Comparison of ENCODE assay signal across 33 mouse cellular contexts in the genomic region with DNA sequence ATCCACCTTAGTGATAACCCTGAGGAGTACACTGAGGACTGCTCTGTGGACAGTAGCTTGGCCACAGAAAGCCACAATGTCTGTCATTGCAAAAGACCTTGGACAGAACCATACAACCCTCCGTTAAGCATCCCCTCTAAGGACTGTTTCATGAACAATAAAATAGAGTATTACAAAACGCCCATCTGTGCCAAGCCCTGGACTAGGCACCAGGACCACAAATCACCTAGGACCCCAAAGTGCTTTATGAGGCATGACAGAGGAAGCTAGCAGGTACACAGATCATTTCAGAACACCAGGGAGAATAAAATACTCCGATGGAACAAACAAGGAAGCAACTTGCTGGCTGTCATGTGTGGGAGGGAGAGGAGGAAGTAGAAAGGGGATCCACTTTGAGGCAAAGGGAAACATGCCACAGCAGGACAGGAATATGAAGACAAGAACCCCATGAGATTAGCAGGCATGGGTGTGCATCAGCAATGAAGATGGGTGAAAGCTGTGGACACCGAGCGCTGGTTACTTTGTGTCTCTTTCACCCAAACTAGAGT. TPM values are rescaled to one million over a fixed set of nuclear protein-coding genes. Genes with fewer than 3 reads are reported as not detected.
A peak's percentile ranks its signal among the peaks of the same experiment; 100 is the strongest.
DNase-seq lines count a peak whose midpoint lies in the region; ATAC-seq and TF ChIP-seq lines count a peak whose summit lies in the region.
"Had no signal": no experiment of that assay in that cellular context is flagged by ENCODE, and none has a peak within 500 bp of the region (broad histone marks: within the 10 kb centered on the region; RNA-seq: fewer than 3 reads in every experiment).

No protein-coding gene starts in this region.

- H3K79me2 ChIP-seq in liver, adult 2 months (ENCODE audit: control insufficient read depth, insufficient read depth, low read length), result peaks cover 3% of the 10 kb centered on the region; the same call in 1 of the 2 replicates

- H3K27ac ChIP-seq in liver, adult 2 months (replicated peaks; ENCODE audit: insufficient read depth, low read depth, low read length), result no peak overlapping the region
- H3K27ac ChIP-seq in liver, embryonic 11.5 days (ENCODE audit: low read depth, low read length), result no peak overlapping the region
- peak overlapping the region; percentile 74 for H3K27ac ChIP-seq in bone marrow macrophage, adult 2 months (ENCODE audit: insufficient read depth, low read depth, low read length)
- no peak overlapping the region for H3K27ac ChIP-seq in hindbrain, embryonic 12.5 days
- H3K27ac ChIP-seq: embryonic facial prominence, embryonic 10.5 days; embryonic facial prominence, embryonic 15.5 days; forebrain, embryonic 12.5 days; layer of hippocampus, adult 2 months; left cerebral cortex, adult 2 months; limb, embryonic 12.5 days; liver, embryonic 12.5 days; neural tube, embryonic 12.5 days had no signal

- H3K36me3 ChIP-seq in liver, adult 2 months (ENCODE audit: control insufficient read depth, insufficient read depth, low read length), result peaks cover 25% of the 10 kb centered on the region
- peaks cover 11% of the 10 kb centered on the region for H3K36me3 ChIP-seq in liver, embryonic 11.5 days (ENCODE audit: control insufficient read depth, insufficient read depth, low read length)
- H3K36me3 ChIP-seq in hindbrain, embryonic 12.5 days, result peaks cover 55% of the 10 kb centered on the region

- no peaks in the 10 kb centered on the region for H3K9me3 ChIP-seq in liver, embryonic 11.5 days (ENCODE audit: control insufficient read depth, low read length)
- H3K9me3 ChIP-seq in hindbrain, embryonic 12.5 days (replicated peaks), result no peaks in the 10 kb centered on the region
- H3K9me3 ChIP-seq: embryonic facial prominence, embryonic 10.5 days; embryonic facial prominence, embryonic 15.5 days; forebrain, embryonic 12.5 days; limb, embryonic 12.5 days; liver, embryonic 12.5 days; neural tube, embryonic 12.5 days had no signal

- no peaks in the 10 kb centered on the region for H3K4me1 ChIP-seq in liver, adult 2 months (ENCODE audit: control insufficient read depth, insufficient read depth, low read length)
- no peaks in the 10 kb centered on the region for H3K4me1 ChIP-seq in liver, embryonic 11.5 days (replicated peaks; ENCODE audit: control insufficient read depth, insufficient read depth, low read length)
- H3K4me1 ChIP-seq in bone marrow macrophage, adult 2 months (ENCODE audit: control insufficient read depth, insufficient read depth, low read length), result peaks cover 14% of the 10 kb centered on the region
- H3K4me1 ChIP-seq in hindbrain, embryonic 12.5 days, result no peaks in the 10 kb centered on the region
- H3K4me1 ChIP-seq: embryonic facial prominence, embryonic 10.5 days; embryonic facial prominence, embryonic 15.5 days; forebrain, embryonic 12.5 days; limb, embryonic 12.5 days; liver, embryonic 12.5 days; neural tube, embryonic 12.5 days had no signal

- no peaks in the 10 kb centered on the region for H3K27me3 ChIP-seq in liver, adult 2 months (ENCODE audit: control insufficient read depth, insufficient read depth, low read length)
- H3K27me3 ChIP-seq in liver, embryonic 11.5 days (replicated peaks; ENCODE audit: control insufficient read depth, insufficient read depth, low read length), result no peaks in the 10 kb centered on the region
- no peaks in the 10 kb centered on the region for H3K27me3 ChIP-seq in hindbrain, embryonic 12.5 days
- H3K27me3 ChIP-seq: CH12.LX; embryonic facial prominence, embryonic 15.5 days; forebrain, embryonic 12.5 days; limb, embryonic 12.5 days; liver, embryonic 12.5 days; neural tube, embryonic 12.5 days; Patski had no signal

- H3K9ac ChIP-seq in liver, adult 2 months (ENCODE audit: low read depth, low read length), result no peak overlapping the region
- no peak overlapping the region for H3K9ac ChIP-seq in liver, embryonic 11.5 days (ENCODE audit: low read depth, low read length)
- H3K9ac ChIP-seq in hindbrain, embryonic 12.5 days, result no peak overlapping the region
- H3K9ac ChIP-seq: embryonic facial prominence, embryonic 15.5 days; forebrain, embryonic 12.5 days; forebrain, postnatal 0 days; limb, embryonic 12.5 days; liver, embryonic 12.5 days; liver, postnatal 0 days; neural tube, embryonic 12.5 days had no signal

- 90% methylated on average over 5 of the region's 5 CpGs for WGBS in liver, adult 2 months
- WGBS in liver, embryonic 11.5 days, result 86% methylated on average over 5 of the region's 5 CpGs
- 96% methylated on average over 5 of the region's 5 CpGs for WGBS in hindbrain, embryonic 12.5 days

- no peak overlapping the region for H3K4me3 ChIP-seq in liver, adult 2 months (ENCODE audit: insufficient read depth, low read depth, low read length)
- H3K4me3 ChIP-seq in liver, embryonic 11.5 days (ENCODE audit: low read depth, low read length), result no peak overlapping the region
- H3K4me3 ChIP-seq in bone marrow macrophage, adult 2 months (ENCODE audit: insufficient read depth, low read length), result no peak overlapping the region; the same call in 1 of the 2 replicates
- no peak overlapping the region for H3K4me3 ChIP-seq in hindbrain, embryonic 12.5 days
- H3K4me3 ChIP-seq: embryonic facial prominence, embryonic 10.5 days; embryonic facial prominence, embryonic 15.5 days; forebrain, embryonic 12.5 days; layer of hippocampus, adult 2 months; left cerebral cortex, adult 2 months; limb, embryonic 12.5 days; liver, embryonic 12.5 days; myocyte; neural tube, embryonic 12.5 days had no signal

- no peak for ATAC-seq in liver, embryonic 11.5 days (replicated peaks; ENCODE audit: low FRiP score)
- 0 out of 2 replicates have a peak, but pooled peaks have one; percentile 14 for ATAC-seq in megakaryocyte-erythroid progenitor cell, adult 5-6 weeks (replicated peaks; ENCODE audit: low FRiP score, low TSS enrichment, poor library complexity, severe bottlenecking)
- ATAC-seq in hindbrain, embryonic 12.5 days (ENCODE audit: low FRiP score), result no peak
- ATAC-seq: forebrain, postnatal 0 days; intestine, postnatal 0 days; liver, embryonic 12.5 days; liver, postnatal 0 days; midbrain, embryonic 16.5 days; Patski had no signal

- no peak overlapping the region for H3K4me2 ChIP-seq in liver, embryonic 11.5 days
- H3K4me2 ChIP-seq in hindbrain, embryonic 12.5 days (replicated peaks), result no peak overlapping the region
- H3K4me2 ChIP-seq: embryonic facial prominence, embryonic 15.5 days; forebrain, embryonic 12.5 days; limb, embryonic 12.5 days; liver, embryonic 12.5 days; midbrain, embryonic 11.5 days; neural tube, embryonic 12.5 days had no signal

- TF ChIP-seq CTCF in liver, adult 2 months (IDR thresholded peaks at IDR 0.05; ENCODE audit: low read depth, low read length), result no peak
- TF ChIP-seq CTCF in bone marrow macrophage, adult 2 months (IDR thresholded peaks at IDR 0.05; ENCODE audit: low read depth, low read length), result no peak

- intact Hi-C loops in heart, postnatal 36 days (cut with DNase I), result no loop called here

- TF ChIP-seq POLR2A in liver, adult 2 months (IDR thresholded peaks at IDR 0.05; ENCODE audit: extremely low read depth, insufficient read depth, low read length), result no peak
- no peak for TF ChIP-seq POLR2A in bone marrow macrophage, adult 2 months (IDR thresholded peaks at IDR 0.05; ENCODE audit: borderline replicate concordance, low read depth, low read length)

- peak; percentile 93 for DNase-seq in heart, adult 11 months
- DNase-seq in heart, postnatal 36 days, result no peak
- peak; percentile 24 for DNase-seq in liver, adult 2 months (ENCODE audit: extremely low read depth, low read depth, low spot score)
- DNase-seq in liver, embryonic 11.5 days (ENCODE audit: low spot score), result no peak
- no peak for DNase-seq in urinary bladder, postnatal 14 days (ENCODE audit: low spot score)
- DNase-seq: adrenal gland, postnatal 14 days; cerebellum, adult 18-20 months; cerebellum, postnatal 14 days; forebrain, postnatal 0 days; heart, postnatal 14 days; kidney, postnatal 36 days; liver, postnatal 0 days; lung, postnatal 4 days; right cerebral cortex, postnatal 14 days; thymus, postnatal 4 days had no signal

RNA-seq across cellular contexts. Expression of a gene that starts 33.5 kb away (rescaled TPM):
- 10 to 100 TPM; 12.4 to 12.7 TPM for total RNA-seq in heart, postnatal 36 days (2021)
- 13.9 and 15.8 TPM in 2 replicates for total RNA-seq in liver, adult 2 months (2014; rRNA removed)
- 4.2 and 5.2 TPM in 2 replicates for polyA plus RNA-seq in liver, adult 2 months (2012; rRNA removed)
- polyA plus RNA-seq in liver, embryonic 11.5 days (2014; fragmentation: Nextera tagmentation; extraction: Ambion mirVana), result 120 and 123 TPM in 2 replicates
- 22.9 and 23.1 TPM in 2 replicates for polyA plus RNA-seq in bone marrow macrophage, adult 2 months (2012; ENCODE audit: insufficient read depth, insufficient read length, missing spikeins)
- total RNA-seq in megakaryocyte-erythroid progenitor cell, adult 5-6 weeks (2014; fragmentation: Nextera tagmentation), result 82.3 and 98.2 TPM in 2 replicates
- total RNA-seq in megakaryocyte-erythroid progenitor cell, adult 5-6 weeks (2017), result 78.9 and 87.9 TPM in 2 replicates
- polyA plus RNA-seq in hindbrain, embryonic 12.5 days (2016; fragmentation: Nextera tagmentation; extraction: Ambion mirVana), result 55.7 and 61.0 TPM in 2 replicates

RNA-seq across cellular contexts. Expression of a gene that starts 33.7 kb away (rescaled TPM):
- total RNA-seq in heart, postnatal 36 days (2021), result 10 to 100 TPM; 77.6 to 94.1 TPM
- total RNA-seq in liver, adult 2 months (2014; rRNA removed), result 92.7 and 117 TPM in 2 replicates
- 29.5 and 33.9 TPM in 2 replicates for polyA plus RNA-seq in liver, adult 2 months (2012; rRNA removed)
- 278 and 298 TPM in 2 replicates for polyA plus RNA-seq in liver, embryonic 11.5 days (2014; fragmentation: Nextera tagmentation; extraction: Ambion mirVana)
- 102 and 103 TPM in 2 replicates for polyA plus RNA-seq in bone marrow macrophage, adult 2 months (2012; ENCODE audit: insufficient read depth, insufficient read length, missing spikeins)
- total RNA-seq in megakaryocyte-erythroid progenitor cell, adult 5-6 weeks (2014; fragmentation: Nextera tagmentation), result 133 and 135 TPM in 2 replicates
- total RNA-seq in megakaryocyte-erythroid progenitor cell, adult 5-6 weeks (2017), result 112 and 153 TPM in 2 replicates
- polyA plus RNA-seq in hindbrain, embryonic 12.5 days (2016; fragmentation: Nextera tagmentation; extraction: Ambion mirVana), result 299 and 352 TPM in 2 replicates

RNA-seq across cellular contexts. Expression of a gene that starts 51.4 kb away (rescaled TPM):
- total RNA-seq in heart, postnatal 36 days (2021), result not detected
- total RNA-seq in liver, adult 2 months (2014; rRNA removed), result 0.34 and 0.65 TPM in 2 replicates
- polyA plus RNA-seq in liver, adult 2 months (2012; rRNA removed), result 0.27 and 0.57 TPM in 2 replicates
- 2.0 TPM in 2 replicates for polyA plus RNA-seq in liver, embryonic 11.5 days (2014; fragmentation: Nextera tagmentation; extraction: Ambion mirVana)
- polyA plus RNA-seq in bone marrow macrophage, adult 2 months (2012; ENCODE audit: insufficient read depth, insufficient read length, missing spikeins), result 1.2 and 2.2 TPM in 2 replicates
- total RNA-seq in megakaryocyte-erythroid progenitor cell, adult 5-6 weeks (2014; fragmentation: Nextera tagmentation), result not detected in 2 replicates
- not detected in 2 replicates for total RNA-seq in megakaryocyte-erythroid progenitor cell, adult 5-6 weeks (2017)
- polyA plus RNA-seq in hindbrain, embryonic 12.5 days (2016; fragmentation: Nextera tagmentation; extraction: Ambion mirVana), result 1.9 and 3.4 TPM in 2 replicates
- total RNA-seq: gastrocnemius, adult 8-10 months; heart, postnatal 14 days had no signal

Comparison
In these comparisons a context has a peak if more than half of its experiments do, and no peak if none do; other contexts are left out.
1. DNase-seq: peak in heart, adult 11 months (single experiment) and liver, adult 2 months (single experiment); none in heart, postnatal 36 days (0 of 2), liver, embryonic 11.5 days (single experiment) and urinary bladder, postnatal 14 days (single experiment).